ENCODE assay signal across 8 mouse cellular contexts in genomic region chr9:45838434-45839138, GRCm38 (mm10). TPM values are rescaled to one million over a fixed set of nuclear protein-coding genes. Genes with fewer than 3 reads are reported as not detected.
DNase-seq lines count a peak whose midpoint lies in the region; ATAC-seq lines count a peak whose summit lies in the region.

Bace1 (plus strand) TSS chr9:45838580.

- peak within 1 kb of the TSS; percentile 71 for H3K9ac ChIP-seq in intestine, embryonic 14.5 days (ENCODE audit: low read length)

- H3K27ac ChIP-seq in intestine, embryonic 14.5 days (ENCODE audit: low read depth), result no peak within 1 kb of the TSS

- H3K4me1 ChIP-seq in intestine, embryonic 14.5 days (replicated peaks; ENCODE audit: control insufficient read depth, insufficient read depth, low read length), result peaks cover 22% of the 10 kb centered on the region

- intact Hi-C loops in gastrocnemius, postnatal 14 days (cut with DNase I; ENCODE audit: low total_unique reads), result no loop called here

- H3K4me3 ChIP-seq in intestine, embryonic 14.5 days (ENCODE audit: low read depth, low read length), result peak within 1 kb of the TSS; percentile 70

- no peaks in the 10 kb centered on the region for H3K36me3 ChIP-seq in intestine, embryonic 14.5 days (ENCODE audit: control insufficient read depth, insufficient read depth, low read length)

- peak; percentile 64 for DNase-seq in adrenal gland, adult 8-10 months
- DNase-seq in embryo, embryonic 11 days, result peak; percentile 91
- peak; percentile 88 for DNase-seq in gastrocnemius, postnatal 14 days
- DNase-seq in intestine, embryonic 14.5 days (ENCODE audit: low spot score), result peak; percentile 84
- DNase-seq in left cerebral cortex, adult 8-10 months (ENCODE audit: low spot score in 2 of 2), result peak; percentile 85 to 92
- DNase-seq in lung, postnatal 4 days, result peak; percentile 84 to 88
- peak; percentile 96 for DNase-seq in right cerebral cortex, postnatal 10 days (ENCODE audit: low spot score in 2 of 2)
- DNase-seq in c-Kit-positive CD71-positive TER-119-positive erythroid progenitor cells, embryonic 14.5 days (ENCODE audit: low spot score), result no peak

- ATAC-seq in intestine, embryonic 14.5 days (replicated peaks; ENCODE audit: low FRiP score, low TSS enrichment, low read depth), result peak; percentile 74

- peak within 1 kb of the TSS; percentile 92 for H3K4me2 ChIP-seq in intestine, embryonic 14.5 days (ENCODE audit: low read length)

- H3K9me3 ChIP-seq in intestine, embryonic 14.5 days (ENCODE audit: control insufficient read depth, low read length), result no peaks in the 10 kb centered on the region

- under 1% methylated on average over 40 of the region's 40 CpGs for WGBS in intestine, embryonic 14.5 days

- H3K27me3 ChIP-seq in intestine, embryonic 14.5 days (replicated peaks; ENCODE audit: control insufficient read depth, insufficient read depth, low read length), result no peaks in the 10 kb centered on the region

RNA-seq across cellular contexts. Expression of gene Bace1, which starts in this region (rescaled TPM):
- 10 to 100 TPM; 28.6 to 36.2 (median 32.4) TPM for total RNA-seq in adrenal gland, adult 8-10 months (2022)
- total RNA-seq in gastrocnemius, postnatal 14 days (2021), result 10 to 100 TPM; 41.0 to 55.8 TPM
- 26.8 and 28.1 TPM in 2 replicates for polyA plus RNA-seq in intestine, embryonic 14.5 days (2014; fragmentation: Nextera tagmentation; extraction: Ambion mirVana)
- 10 to 100 TPM; 76.6 to 81.9 (median 78.9) TPM for total RNA-seq in left cerebral cortex, adult 8-10 months (2022)
